ENCODE assay signal across 7 mouse cellular contexts in the genomic region with DNA sequence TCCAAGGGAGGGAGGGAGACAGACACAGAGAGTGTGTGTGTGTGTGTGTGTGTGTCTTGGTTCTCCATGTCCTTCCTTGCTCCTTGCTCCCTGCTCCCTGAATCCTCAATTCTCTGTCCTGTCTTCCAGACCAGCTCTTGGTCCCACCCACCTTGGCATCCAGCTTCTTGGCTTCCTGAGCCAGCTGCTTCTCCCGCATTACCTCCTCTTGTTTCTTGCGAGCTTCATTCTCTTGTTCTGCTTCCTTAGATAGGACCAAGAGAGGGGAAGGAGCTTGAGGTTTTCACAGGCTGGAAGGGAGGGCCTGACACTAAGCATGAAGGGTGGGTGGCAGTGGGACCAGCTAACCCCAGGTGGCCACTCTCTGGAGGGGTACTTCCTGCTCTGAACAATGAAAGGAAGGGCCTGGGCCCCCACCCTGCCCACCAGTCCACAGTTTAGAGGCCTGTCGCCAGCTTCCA. TPM values are rescaled to one million over a fixed set of nuclear protein-coding genes. Genes with fewer than 3 reads are reported as not detected.
DNase-seq lines count a peak whose midpoint lies in the region; ATAC-seq lines count a peak whose summit lies in the region.

No protein-coding gene starts in this region.

- 75% methylated on average over 3 of the region's 3 CpGs for WGBS in intestine, embryonic 14.5 days
- 74% methylated on average over 3 of the region's 3 CpGs for WGBS in intestine, embryonic 15.5 days
- 53% methylated on average over 3 of the region's 3 CpGs for WGBS in heart, embryonic 14.5 days

- DNase-seq in intestine, embryonic 14.5 days (ENCODE audit: low spot score): no peak
- peak; percentile 42 for DNase-seq in kidney, adult 9 months
- DNase-seq in lung, postnatal 4 days: peak; percentile 62 to 81
- DNase-seq in embryo, embryonic 10.5 days (ENCODE audit: low spot score): no peak
- no peak for DNase-seq in frontal cortex, postnatal 36 days (ENCODE audit: low spot score in 2 of 2)

- H3K27me3 ChIP-seq in intestine, embryonic 14.5 days (replicated peaks; ENCODE audit: control insufficient read depth, insufficient read depth, low read length): no peaks in the 10 kb centered on the region
- H3K27me3 ChIP-seq in intestine, embryonic 15.5 days (replicated peaks): no peaks in the 10 kb centered on the region
- H3K27me3 ChIP-seq in heart, embryonic 14.5 days (ENCODE audit: control insufficient read depth, insufficient read depth, low read length): no peaks in the 10 kb centered on the region

- no peak for ATAC-seq in intestine, embryonic 14.5 days (replicated peaks; ENCODE audit: low FRiP score, low TSS enrichment, low read depth)
- no peak for ATAC-seq in intestine, embryonic 15.5 days
- peak; percentile 27; the same call in 1 of the 2 replicates for ATAC-seq in heart, embryonic 14.5 days (ENCODE audit: insufficient number of reproducible peaks, insufficient read depth, low FRiP score, low read depth)

- 0 out of 2 replicates have a peak overlapping the region, but pooled peaks have one; percentile 0 for H3K27ac ChIP-seq in intestine, embryonic 14.5 days (ENCODE audit: low read depth)
- H3K27ac ChIP-seq in intestine, embryonic 15.5 days: no peak overlapping the region
- peak overlapping the region; percentile 58 to 83; a peak in 3 of 4 replicates for H3K27ac ChIP-seq in heart, embryonic 14.5 days (replicated peaks in 1 of 2; ENCODE audit: control insufficient read depth in 1 of 2, insufficient read depth in 1 of 2, low read depth in 2 of 2, low read length in 2 of 2)

- 0 out of 2 replicates have a peak, but pooled peaks cover 3% of the 10 kb centered on the region for H3K4me1 ChIP-seq in intestine, embryonic 14.5 days (replicated peaks; ENCODE audit: control insufficient read depth, insufficient read depth, low read length)
- H3K4me1 ChIP-seq in intestine, embryonic 15.5 days (replicated peaks): peaks cover 3% of the 10 kb centered on the region; the same call in 1 of the 2 replicates
- peaks cover 0 to 11% of the 10 kb centered on the region in 2 experiments; a peak in 3 of 4 replicates for H3K4me1 ChIP-seq in heart, embryonic 14.5 days (ENCODE audit: control insufficient read depth in 2 of 2, insufficient read depth in 2 of 2, low read length in 2 of 2)

- no peaks in the 10 kb centered on the region for H3K9me3 ChIP-seq in intestine, embryonic 14.5 days (ENCODE audit: control insufficient read depth, low read length)
- H3K9me3 ChIP-seq in intestine, embryonic 15.5 days: no peaks in the 10 kb centered on the region
- no peaks in the 10 kb centered on the region for H3K9me3 ChIP-seq in heart, embryonic 14.5 days (ENCODE audit: control insufficient read depth, low read length)

- no peak overlapping the region for H3K4me2 ChIP-seq in intestine, embryonic 14.5 days (ENCODE audit: low read length)
- no peak overlapping the region for H3K4me2 ChIP-seq in intestine, embryonic 15.5 days (replicated peaks)
- H3K4me2 ChIP-seq in heart, embryonic 14.5 days (ENCODE audit: low read length): no peak overlapping the region

- H3K4me3 ChIP-seq in intestine, embryonic 14.5 days (ENCODE audit: low read depth, low read length): no peak overlapping the region
- H3K4me3 ChIP-seq in intestine, embryonic 15.5 days (replicated peaks): no peak overlapping the region
- no peak overlapping the region for H3K4me3 ChIP-seq in heart, embryonic 14.5 days (ENCODE audit: control insufficient read depth in 1 of 2, insufficient read depth in 1 of 2, low read depth in 1 of 2, low read length in 2 of 2)

- H3K9ac ChIP-seq in intestine, embryonic 14.5 days (ENCODE audit: low read length): no peak overlapping the region
- no peak overlapping the region for H3K9ac ChIP-seq in intestine, embryonic 15.5 days
- H3K9ac ChIP-seq in heart, embryonic 14.5 days (ENCODE audit: low read length): no peak overlapping the region

- peaks cover 86% of the 10 kb centered on the region for H3K36me3 ChIP-seq in intestine, embryonic 14.5 days (ENCODE audit: control insufficient read depth, insufficient read depth, low read length)
- peaks cover 33% of the 10 kb centered on the region for H3K36me3 ChIP-seq in intestine, embryonic 15.5 days
- H3K36me3 ChIP-seq in heart, embryonic 14.5 days (ENCODE audit: control insufficient read depth, insufficient read depth, low read length): peaks cover 98% of the 10 kb centered on the region

RNA-seq across cellular contexts. Expression of a gene that starts 23.8 kb away (rescaled TPM):
- 0.11 and 0.24 TPM in 2 replicates for polyA plus RNA-seq in intestine, embryonic 14.5 days (2014; fragmentation: Nextera tagmentation; extraction: Ambion mirVana)
- polyA plus RNA-seq in intestine, embryonic 15.5 days (2015; fragmentation: Nextera tagmentation; extraction: Ambion mirVana): 0.18 TPM in 1 of 2 replicates, not detected in the other
- polyA plus RNA-seq in heart, embryonic 14.5 days (2014; fragmentation: Nextera tagmentation; extraction: Ambion mirVana): 0.36 TPM in 1 of 2 replicates, not detected in the other

RNA-seq across cellular contexts. Expression of a gene that starts 24.6 kb away (rescaled TPM):
- 40.6 and 51.1 TPM in 2 replicates for polyA plus RNA-seq in intestine, embryonic 14.5 days (2014; fragmentation: Nextera tagmentation; extraction: Ambion mirVana)
- polyA plus RNA-seq in intestine, embryonic 15.5 days (2015; fragmentation: Nextera tagmentation; extraction: Ambion mirVana): 35.0 and 42.6 TPM in 2 replicates
- polyA plus RNA-seq in heart, embryonic 14.5 days (2014; fragmentation: Nextera tagmentation; extraction: Ambion mirVana): 31.2 and 38.0 TPM in 2 replicates

RNA-seq across cellular contexts. Expression of a gene that starts 50.8 kb away (rescaled TPM):
- polyA plus RNA-seq in intestine, embryonic 14.5 days (2014; fragmentation: Nextera tagmentation; extraction: Ambion mirVana): 15.9 and 19.5 TPM in 2 replicates
- 16.3 and 17.3 TPM in 2 replicates for polyA plus RNA-seq in intestine, embryonic 15.5 days (2015; fragmentation: Nextera tagmentation; extraction: Ambion mirVana)
- 14.4 and 15.0 TPM in 2 replicates for polyA plus RNA-seq in heart, embryonic 14.5 days (2014; fragmentation: Nextera tagmentation; extraction: Ambion mirVana)

Comparison
In these comparisons a context has a peak if more than half of its experiments do, and no peak if none do; other contexts are left out.
1. DNase-seq: peak in kidney, adult 9 months (single experiment) and lung, postnatal 4 days (2 of 2); none in intestine, embryonic 14.5 days (single experiment), embryo, embryonic 10.5 days (single experiment) and frontal cortex, postnatal 36 days (0 of 2).